Mouse (Mus musculus): ENCODE measurements around the gene M1ap.

DNA sequence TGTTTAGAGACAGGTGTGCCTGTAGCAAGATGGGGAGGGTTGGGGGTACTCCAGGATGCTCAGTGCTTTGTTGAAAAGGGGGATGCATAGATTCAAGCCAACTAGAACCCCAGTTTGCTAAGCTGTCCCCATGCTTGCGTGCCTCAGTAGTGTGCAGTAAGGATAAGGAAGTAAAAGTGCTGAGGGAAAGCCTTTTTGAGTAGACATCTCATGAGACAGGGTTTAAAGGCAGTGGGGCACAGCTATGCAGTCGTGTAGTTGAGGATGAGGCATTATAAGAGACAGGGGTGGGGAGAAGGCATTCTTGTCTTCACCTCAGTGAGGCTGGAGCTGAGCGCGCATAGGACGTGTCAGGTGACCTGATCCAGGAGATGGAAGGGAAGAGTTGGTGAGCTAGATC is 93.9 kb downstream of the M1ap start:
- TF ChIP-seq TAL1 (IDR thresholded peaks at IDR 0.05; ENCODE audit: low read length) (no peak), GATA1 (IDR thresholded peaks at IDR 0.05; ENCODE audit: low read length) (no peak)

All from erythroblast, embryonic 14.5 days (primary cell).